ENCODE assay signal across 28 mouse cellular contexts in the genomic region with DNA sequence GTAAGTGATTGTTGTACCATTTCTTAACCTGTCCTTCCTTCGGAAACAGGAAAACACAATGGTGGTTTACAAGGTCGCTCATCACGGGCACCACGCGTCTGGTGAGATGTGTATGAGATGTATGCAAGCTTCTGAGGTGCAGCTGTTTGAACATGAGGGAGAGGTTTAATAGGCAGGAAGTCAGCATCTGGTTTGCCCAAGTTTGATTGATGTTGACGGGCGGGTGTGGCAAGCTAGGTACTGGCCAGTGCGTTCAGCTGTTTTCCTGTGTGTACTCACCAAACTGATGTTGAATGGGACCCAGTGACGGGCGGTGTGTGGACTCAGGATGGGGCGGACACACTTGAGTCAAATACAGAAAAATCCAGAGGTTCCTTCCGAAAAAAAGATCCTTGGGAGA. TPM values are rescaled to one million over a fixed set of nuclear protein-coding genes. Genes with fewer than 3 reads are reported as not detected.
DNase-seq lines count a peak whose midpoint lies in the region; ATAC-seq and TF ChIP-seq lines count a peak whose summit lies in the region.
"Had no signal": no experiment of that assay in that cellular context is flagged by ENCODE, and none has a peak within 500 bp of the region (broad histone marks: within the 10 kb centered on the region; RNA-seq: fewer than 3 reads in every experiment).

No protein-coding gene starts in this region.

- no peak overlapping the region for H3K9ac ChIP-seq in intestine, embryonic 16.5 days (ENCODE audit: low read depth, low read length)
- no peak overlapping the region for H3K9ac ChIP-seq in stomach, embryonic 16.5 days (ENCODE audit: low read length)
- H3K9ac ChIP-seq: forebrain, embryonic 15.5 days; heart, embryonic 13.5 days; hindbrain, embryonic 13.5 days had no signal

- H3K27ac ChIP-seq in intestine, embryonic 16.5 days (ENCODE audit: low read length), result no peak overlapping the region
- H3K27ac ChIP-seq in small intestine, adult 2 months (ENCODE audit: insufficient read depth, low read depth, low read length), result peak overlapping the region; percentile 31
- peak overlapping the region; percentile 25; the same call in 1 of the 2 replicates for H3K27ac ChIP-seq in stomach, embryonic 16.5 days (ENCODE audit: low read length)
- H3K27ac ChIP-seq: forebrain, embryonic 10.5 days; forebrain, embryonic 15.5 days; gastrocnemius, adult 2 months; heart, adult 2 months; heart, embryonic 10.5 days; heart, embryonic 13.5 days; hindbrain, embryonic 13.5 days had no signal

- ATAC-seq in intestine, embryonic 16.5 days, result peak; percentile 41
- ATAC-seq in stomach, embryonic 16.5 days (ENCODE audit: insufficient read depth, low FRiP score), result peak; percentile 65; the same call in 1 of the 2 replicates
- ATAC-seq: forebrain, embryonic 15.5 days; hindbrain, embryonic 16.5 days; Patski had no signal

- TF ChIP-seq POLR2A in small intestine, adult 2 months (IDR thresholded peaks at IDR 0.05; ENCODE audit: low read depth, low read length), result no peak

- no peaks in the 10 kb centered on the region for H3K27me3 ChIP-seq in intestine, embryonic 16.5 days (replicated peaks; ENCODE audit: control insufficient read depth, insufficient read depth, low read length)
- no peaks in the 10 kb centered on the region for H3K27me3 ChIP-seq in small intestine, adult 2 months (ENCODE audit: control insufficient read depth, insufficient read depth, low read length)
- H3K27me3 ChIP-seq in stomach, embryonic 16.5 days (ENCODE audit: control insufficient read depth, insufficient read depth, low read length), result no peaks in the 10 kb centered on the region
- H3K27me3 ChIP-seq: CH12.LX; forebrain, embryonic 15.5 days; heart, embryonic 13.5 days; hindbrain, embryonic 13.5 days; Patski had no signal

- DNase-seq in heart, adult 11 months, result peak; percentile 45
- DNase-seq in heart, adult 18-20 months, result no peak
- no peak for DNase-seq in right cerebral cortex, postnatal 4 days
- no peak for DNase-seq in gastrocnemius, adult 18-20 months (ENCODE audit: low spot score)
- no peak for DNase-seq in urinary bladder, adult 18-20 months (ENCODE audit: low spot score in 2 of 2)
- DNase-seq: adrenal gland, postnatal 10 days; adrenal gland, postnatal 36 days; B cell, adult 2 months; cerebellum, adult 18-20 months; cerebellum, adult 9-10 months; cerebellum, postnatal 14 days; gastrocnemius, adult 2 months; gastrocnemius, postnatal 14 days; heart, adult 2 months; heart, postnatal 14 days; heart, postnatal 4 days had no signal

- no peak overlapping the region for H3K4me3 ChIP-seq in intestine, embryonic 16.5 days (ENCODE audit: low read length)
- H3K4me3 ChIP-seq in small intestine, adult 2 months (ENCODE audit: low read depth, low read length), result no peak overlapping the region
- no peak overlapping the region for H3K4me3 ChIP-seq in stomach, embryonic 16.5 days (replicated peaks; ENCODE audit: low read length)
- H3K4me3 ChIP-seq: forebrain, embryonic 10.5 days; forebrain, embryonic 15.5 days; gastrocnemius, adult 2 months; heart, adult 2 months; heart, embryonic 10.5 days; heart, embryonic 13.5 days; hindbrain, embryonic 13.5 days had no signal

- no peaks in the 10 kb centered on the region for H3K9me3 ChIP-seq in intestine, embryonic 16.5 days (ENCODE audit: control insufficient read depth, low read length)
- no peaks in the 10 kb centered on the region for H3K9me3 ChIP-seq in stomach, embryonic 16.5 days (replicated peaks; ENCODE audit: control insufficient read depth, low read length)
- H3K9me3 ChIP-seq: forebrain, embryonic 10.5 days; forebrain, embryonic 15.5 days; heart, embryonic 10.5 days; heart, embryonic 13.5 days; hindbrain, embryonic 13.5 days had no signal

- TF ChIP-seq CTCF in small intestine, adult 2 months (IDR thresholded peaks at IDR 0.05; ENCODE audit: extremely low read depth, insufficient read length, insufficient replicate concordance, low read depth, low read length), result no peak

- H3K36me3 ChIP-seq in intestine, embryonic 16.5 days (ENCODE audit: control insufficient read depth, insufficient read depth, low read length), result no peaks in the 10 kb centered on the region
- peaks cover 30% of the 10 kb centered on the region for H3K36me3 ChIP-seq in small intestine, adult 2 months (ENCODE audit: control insufficient read depth, insufficient read depth, low read length)
- no peaks in the 10 kb centered on the region for H3K36me3 ChIP-seq in stomach, embryonic 16.5 days (ENCODE audit: control insufficient read depth, insufficient read depth, low read length)

- 80% methylated on average over 12 of the region's 12 CpGs for WGBS in intestine, embryonic 16.5 days
- 30% methylated on average over 12 of the region's 12 CpGs for WGBS in small intestine, adult 2 months
- WGBS in stomach, embryonic 16.5 days, result 67% methylated on average over 12 of the region's 12 CpGs

- no peak overlapping the region for H3K4me2 ChIP-seq in intestine, embryonic 16.5 days (ENCODE audit: low read depth, low read length)
- no peak overlapping the region for H3K4me2 ChIP-seq in stomach, embryonic 16.5 days (ENCODE audit: low read depth, low read length)
- H3K4me2 ChIP-seq: forebrain, embryonic 15.5 days; heart, embryonic 13.5 days; hindbrain, embryonic 13.5 days had no signal

- peaks cover 6% of the 10 kb centered on the region; the same call in 1 of the 2 replicates for H3K4me1 ChIP-seq in intestine, embryonic 16.5 days (ENCODE audit: control insufficient read depth, insufficient read depth, low read length)
- peaks cover 4% of the 10 kb centered on the region; the same call in 1 of the 2 replicates for H3K4me1 ChIP-seq in small intestine, adult 2 months (ENCODE audit: control insufficient read depth, insufficient read depth, insufficient read length, low read length)
- H3K4me1 ChIP-seq in stomach, embryonic 16.5 days (ENCODE audit: control insufficient read depth, insufficient read depth, low read length), result peaks cover 4% of the 10 kb centered on the region
- H3K4me1 ChIP-seq: forebrain, embryonic 15.5 days had no signal

RNA-seq across cellular contexts. Expression of a gene that starts 26.7 kb away (rescaled TPM):
- 10 to 100 TPM; 33.8 to 39.1 TPM for total RNA-seq in heart, adult 18-20 months (2021)
- polyA plus RNA-seq in intestine, embryonic 16.5 days (2015; fragmentation: Nextera tagmentation; extraction: Ambion mirVana), result 51.4 and 61.1 TPM in 2 replicates
- polyA plus RNA-seq in small intestine, adult 2 months (2012; rRNA removed), result 22.5 and 75.9 TPM in 2 replicates
- 67.1 and 76.9 TPM in 2 replicates for polyA plus RNA-seq in stomach, embryonic 16.5 days (2015; fragmentation: Nextera tagmentation; extraction: Ambion mirVana)
- total RNA-seq in gastrocnemius, adult 18-20 months (2021), result under 1 TPM; 0.57 to 0.71 TPM
- total RNA-seq: CH12.LX had no signal
- polyA plus RNA-seq: G1E had no signal

RNA-seq across cellular contexts. Expression of a gene that starts 49.0 kb away (rescaled TPM):
- 1 to 10 TPM; 6.0 to 7.0 TPM for total RNA-seq in heart, adult 18-20 months (2021)
- 9.4 and 15.3 TPM in 2 replicates for polyA plus RNA-seq in intestine, embryonic 16.5 days (2015; fragmentation: Nextera tagmentation; extraction: Ambion mirVana)
- polyA plus RNA-seq in small intestine, adult 2 months (2012; rRNA removed), result 0.39 and 0.72 TPM in 2 replicates
- 19.7 and 25.3 TPM in 2 replicates for polyA plus RNA-seq in stomach, embryonic 16.5 days (2015; fragmentation: Nextera tagmentation; extraction: Ambion mirVana)
- total RNA-seq in gastrocnemius, adult 18-20 months (2021), result 1 to 10 TPM; 2.3 to 2.7 TPM
